Comparison of ENCODE assay signal across 9 mouse cellular contexts in genomic region chr6:8066208-8066607, GRCm38 (mm10).
DNase-seq lines count a peak whose midpoint lies in the region; ATAC-seq lines count a peak whose summit lies in the region.
"Had no signal": no experiment of that assay in that cellular context is flagged by ENCODE, and none has a peak within 500 bp of the region (broad histone marks: within the 10 kb centered on the region; RNA-seq: fewer than 3 reads in every experiment).

No protein-coding gene starts in this region.

- no peak overlapping the region for H3K4me3 ChIP-seq in hindbrain, embryonic 10.5 days
- H3K4me3 ChIP-seq in hindbrain, embryonic 16.5 days (ENCODE audit: low read length), result no peak overlapping the region
- no peak overlapping the region for H3K4me3 ChIP-seq in forebrain, embryonic 14.5 days (ENCODE audit: low read depth, low read length)
- H3K4me3 ChIP-seq: neural tube, embryonic 13.5 days had no signal

- no peaks in the 10 kb centered on the region for H3K36me3 ChIP-seq in hindbrain, embryonic 10.5 days
- no peaks in the 10 kb centered on the region for H3K36me3 ChIP-seq in hindbrain, embryonic 16.5 days (ENCODE audit: control insufficient read depth, insufficient read depth, low read length)
- H3K36me3 ChIP-seq in forebrain, embryonic 14.5 days (ENCODE audit: control insufficient read depth, insufficient read depth, low read length), result no peaks in the 10 kb centered on the region
- H3K36me3 ChIP-seq: neural tube, embryonic 13.5 days had no signal

- H3K4me1 ChIP-seq in hindbrain, embryonic 10.5 days (replicated peaks), result no peaks in the 10 kb centered on the region
- H3K4me1 ChIP-seq in hindbrain, embryonic 16.5 days (ENCODE audit: control insufficient read depth, insufficient read depth, low read depth, low read length), result no peaks in the 10 kb centered on the region
- H3K4me1 ChIP-seq in forebrain, embryonic 14.5 days (ENCODE audit: control insufficient read depth, insufficient read depth, low read length), result no peaks in the 10 kb centered on the region
- H3K4me1 ChIP-seq: neural tube, embryonic 13.5 days had no signal

- 43% methylated on average over 3 of the region's 3 CpGs for WGBS in hindbrain, embryonic 10.5 days
- WGBS in hindbrain, embryonic 16.5 days, result 53% methylated on average over 3 of the region's 3 CpGs
- WGBS in forebrain, embryonic 14.5 days, result 58% methylated on average over 3 of the region's 3 CpGs

- H3K9me3 ChIP-seq in hindbrain, embryonic 10.5 days, result no peaks in the 10 kb centered on the region
- no peaks in the 10 kb centered on the region for H3K9me3 ChIP-seq in hindbrain, embryonic 16.5 days (ENCODE audit: control insufficient read depth, low read length)
- H3K9me3 ChIP-seq in forebrain, embryonic 14.5 days (replicated peaks; ENCODE audit: control insufficient read depth, low read length), result no peaks in the 10 kb centered on the region
- H3K9me3 ChIP-seq: neural tube, embryonic 13.5 days had no signal

- H3K4me2 ChIP-seq in hindbrain, embryonic 16.5 days (ENCODE audit: low read length), result no peak overlapping the region
- no peak overlapping the region for H3K4me2 ChIP-seq in forebrain, embryonic 14.5 days (ENCODE audit: low read length)
- H3K4me2 ChIP-seq: neural tube, embryonic 13.5 days had no signal

- no peak overlapping the region for H3K27ac ChIP-seq in hindbrain, embryonic 10.5 days
- no peak overlapping the region for H3K27ac ChIP-seq in hindbrain, embryonic 16.5 days (ENCODE audit: low read depth, low read length)
- no peak overlapping the region for H3K27ac ChIP-seq in forebrain, embryonic 14.5 days (ENCODE audit: low read depth, low read length)
- H3K27ac ChIP-seq: neural tube, embryonic 13.5 days had no signal

- peak; percentile 25 for DNase-seq in hindbrain, embryonic 10.5 days (ENCODE audit: low spot score)
- peak; percentile 48 for DNase-seq in CD4-positive, CD25-positive, alpha-beta regulatory T cell, adult 2 months (ENCODE audit: low read depth, low spot score)
- DNase-seq in adrenal gland, postnatal 25 days, result peak; percentile 30
- peak; percentile 45 for DNase-seq in forebrain, embryonic 14.5 days (ENCODE audit: low spot score)
- DNase-seq in layer of hippocampus, adult 11-12 months (ENCODE audit: low spot score), result peak; percentile 48

- no peak overlapping the region for H3K9ac ChIP-seq in hindbrain, embryonic 16.5 days (ENCODE audit: low read depth, low read length)
- H3K9ac ChIP-seq in forebrain, embryonic 14.5 days (ENCODE audit: low read length), result no peak overlapping the region
- H3K9ac ChIP-seq: neural tube, embryonic 13.5 days had no signal

- ATAC-seq in hindbrain, embryonic 16.5 days, result no peak
- peak; percentile 44; the same call in 1 of the 2 replicates for ATAC-seq in forebrain, embryonic 14.5 days
- 0 out of 2 replicates have a peak, but pooled peaks have one; percentile 35 for ATAC-seq in megakaryocyte, adult 5-6 weeks (ENCODE audit: poor library complexity, severe bottlenecking)
- ATAC-seq in activated CD4-positive, CD25-positive, alpha-beta regulatory T cell, adult 4 months, result no peak

- no peaks in the 10 kb centered on the region for H3K27me3 ChIP-seq in hindbrain, embryonic 10.5 days (ENCODE audit: insufficient read depth, poor library complexity, severe bottlenecking)
- H3K27me3 ChIP-seq in hindbrain, embryonic 16.5 days (replicated peaks; ENCODE audit: control insufficient read depth, insufficient read depth, low read length), result no peaks in the 10 kb centered on the region
- H3K27me3 ChIP-seq in forebrain, embryonic 14.5 days (replicated peaks; ENCODE audit: control insufficient read depth, insufficient read depth, low read length), result no peaks in the 10 kb centered on the region
- H3K27me3 ChIP-seq: neural tube, embryonic 13.5 days had no signal

Comparison
In these comparisons a context has a peak if more than half of its experiments do, and no peak if none do; other contexts are left out.
1. ATAC-seq: peak in forebrain, embryonic 14.5 days (single experiment) and megakaryocyte, adult 5-6 weeks (single experiment); none in hindbrain, embryonic 16.5 days (single experiment) and activated CD4-positive, CD25-positive, alpha-beta regulatory T cell, adult 4 months (single experiment).
2. Peak in every context shown above with its lines, with median percentiles within 50 percentile points of each other: DNase-seq.